Mouse (Mus musculus): ENCODE results near the gene Ppp3ca.
A peak's percentile ranks its signal among the peaks of the same experiment; 100 is the strongest.

Ppp3ca gene

GRCm38 (mm10) chr3:136725311-136726156 lies 55.6 kb downstream of the Ppp3ca start:
- DNase-seq, result peak; percentile 74

- no peak for DNase-seq
Measured at GRCm38 (mm10) chr3:136727877-136728276, 58.0 kb downstream of the Ppp3ca start.

- DNase-seq, result no peak
Measured at GRCm38 (mm10) chr3:136729978-136730377, 60.1 kb downstream of the Ppp3ca start.

GRCm38 (mm10) chr3:136731579-136731978 lies 61.7 kb downstream of the Ppp3ca start:
- no peak for DNase-seq

GRCm38 (mm10) chr3:136736021-136736420 lies 66.1 kb downstream of the Ppp3ca start:
- no peak for DNase-seq

- no peak for DNase-seq
Measured at GRCm38 (mm10) chr3:136736773-136737298, 66.9 kb downstream of the Ppp3ca start.

- DNase-seq, result no peak
Measured at GRCm38 (mm10) chr3:136738474-136738873, 68.5 kb downstream of the Ppp3ca start.

- no peak for DNase-seq
Measured at GRCm38 (mm10) chr3:136738914-136739313, 69.0 kb downstream of the Ppp3ca start.

GRCm38 (mm10) chr3:136741659-136742058 lies 71.7 kb downstream of the Ppp3ca start:
- no peak for DNase-seq

- DNase-seq, result no peak
Measured at GRCm38 (mm10) chr3:136742258-136743057, 72.5 kb downstream of the Ppp3ca start.

- no peak for DNase-seq
Measured at GRCm38 (mm10) chr3:136744295-136744897, 74.5 kb downstream of the Ppp3ca start.

- no peak for DNase-seq
Measured at GRCm38 (mm10) chr3:136745456-136745855, 75.5 kb downstream of the Ppp3ca start.

- DNase-seq, result no peak
Measured at GRCm38 (mm10) chr3:136748761-136749476, 79.0 kb downstream of the Ppp3ca start.

GRCm38 (mm10) chr3:136749477-136749797 lies 79.5 kb downstream of the Ppp3ca start:
- no peak for DNase-seq

GRCm38 (mm10) chr3:136749951-136750350 lies 80.0 kb downstream of the Ppp3ca start:
- DNase-seq, result no peak

- no peak for DNase-seq
Measured at GRCm38 (mm10) chr3:136752126-136752716, 82.3 kb downstream of the Ppp3ca start.

- DNase-seq, result no peak
Measured at GRCm38 (mm10) chr3:136756137-136756536, 86.2 kb downstream of the Ppp3ca start.

GRCm38 (mm10) chr3:136759446-136759845 lies 89.5 kb downstream of the Ppp3ca start:
- DNase-seq, result no peak

- no peak for DNase-seq
Measured at GRCm38 (mm10) chr3:136761292-136761978, 91.5 kb downstream of the Ppp3ca start.

GRCm38 (mm10) chr3:136761979-136762341 lies 92.0 kb downstream of the Ppp3ca start:
- DNase-seq, result no peak

GRCm38 (mm10) chr3:136763717-136764270 lies 93.9 kb downstream of the Ppp3ca start:
- peak; percentile 62 for DNase-seq

All from embryo, embryonic 11 days (tissue).